Mouse (Mus musculus): ENCODE results near the gene Thyn1.

Gene Thyn1

GRCm38 (mm10) chr9:26999461-27000395, at the start of gene Thyn1, which contains the start of gene Acad8:
Gene Thyn1 (plus strand): TSS chr9:26999710.
Gene Acad8 (minus strand): TSS chr9:26999566.
- peak; percentile 88 to 97 for DNase-seq (ENCODE audit: low spot score in 2 of 2)

GRCm38 (mm10) chr9:26977754-26978153, 21.8 kb upstream of the Thyn1 start:
- no peak for DNase-seq (ENCODE audit: low spot score in 2 of 2)

GRCm38 (mm10) chr9:26978776-26979175, 20.7 kb upstream of the Thyn1 start:
- DNase-seq (ENCODE audit: low spot score in 2 of 2) = no peak

GRCm38 (mm10) chr9:26985090-26985613, 14.4 kb upstream of the Thyn1 start:
- no peak for DNase-seq (ENCODE audit: low spot score in 2 of 2)

GRCm38 (mm10) chr9:26985668-26986277, 13.7 kb upstream of the Thyn1 start:
- DNase-seq (ENCODE audit: low spot score in 2 of 2) = no peak

- DNase-seq (ENCODE audit: low spot score in 2 of 2) = no peak
These were observed 9.3 kb upstream of the Thyn1 start for GRCm38 (mm10) chr9:26990181-26990580.

GRCm38 (mm10) chr9:26993118-26993517, 6.4 kb upstream of the Thyn1 start:
- no peak for DNase-seq (ENCODE audit: low spot score in 2 of 2)

- DNase-seq (ENCODE audit: low spot score in 2 of 2) = no peak
These were observed 5.6 kb upstream of the Thyn1 start for GRCm38 (mm10) chr9:26993900-26994299.

GRCm38 (mm10) chr9:26997062-26997461, 2.4 kb upstream of the Thyn1 start:
- no peak for DNase-seq (ENCODE audit: low spot score in 2 of 2)

GRCm38 (mm10) chr9:26997501-26997900, 2.0 kb upstream of the Thyn1 start:
- no peak for DNase-seq (ENCODE audit: low spot score in 2 of 2)

- no peak for DNase-seq (ENCODE audit: low spot score in 2 of 2)
These were observed 645 bp upstream of the Thyn1 start for GRCm38 (mm10) chr9:26998669-26999460.

GRCm38 (mm10) chr9:27005231-27005630, 5.7 kb downstream of the Thyn1 start:
- no peak for DNase-seq (ENCODE audit: low spot score in 2 of 2)

- DNase-seq (ENCODE audit: low spot score in 2 of 2) = no peak
These were observed 6.4 kb downstream of the Thyn1 start for GRCm38 (mm10) chr9:27005933-27006332.

- DNase-seq (ENCODE audit: low spot score in 2 of 2) = no peak
These were observed 7.4 kb downstream of the Thyn1 start for GRCm38 (mm10) chr9:27006866-27007265.

- DNase-seq (ENCODE audit: low spot score in 2 of 2) = no peak
These were observed 9.7 kb downstream of the Thyn1 start for GRCm38 (mm10) chr9:27009231-27009630.

GRCm38 (mm10) chr9:27011572-27011971, 12.1 kb downstream of the Thyn1 start:
- no peak for DNase-seq (ENCODE audit: low spot score in 2 of 2)

- DNase-seq (ENCODE audit: low spot score in 2 of 2) = no peak
These were observed 19.5 kb downstream of the Thyn1 start for GRCm38 (mm10) chr9:27018961-27019360.

GRCm38 (mm10) chr9:27023681-27024080, 24.2 kb downstream of the Thyn1 start:
- DNase-seq (ENCODE audit: low spot score in 2 of 2) = no peak

GRCm38 (mm10) chr9:27026708-27027107, 27.2 kb downstream of the Thyn1 start:
- DNase-seq (ENCODE audit: low spot score in 2 of 2) = no peak

GRCm38 (mm10) chr9:27029022-27029827, 29.7 kb downstream of the Thyn1 start:
- DNase-seq (ENCODE audit: low spot score in 2 of 2) = peak in 1 of 2 experiments; percentile 74
